Mouse (Mus musculus) ovary, postnatal 10 days (tissue): ENCODE data around the gene Lingo1.

Experiments
- DNase-seq: peaks from one replicate; pipeline ENCODE4 v3.0.0; 2022; ENCODE audit warnings: low spot score

Lingo1 gene

GRCm38 (mm10) chr9:56727703-56728684, 68.3 kb downstream of the Lingo1 start:
- no peak for DNase-seq

- DNase-seq = no peak
These were observed 70.5 kb downstream of the Lingo1 start for GRCm38 (mm10) chr9:56725814-56726213.

DNA sequence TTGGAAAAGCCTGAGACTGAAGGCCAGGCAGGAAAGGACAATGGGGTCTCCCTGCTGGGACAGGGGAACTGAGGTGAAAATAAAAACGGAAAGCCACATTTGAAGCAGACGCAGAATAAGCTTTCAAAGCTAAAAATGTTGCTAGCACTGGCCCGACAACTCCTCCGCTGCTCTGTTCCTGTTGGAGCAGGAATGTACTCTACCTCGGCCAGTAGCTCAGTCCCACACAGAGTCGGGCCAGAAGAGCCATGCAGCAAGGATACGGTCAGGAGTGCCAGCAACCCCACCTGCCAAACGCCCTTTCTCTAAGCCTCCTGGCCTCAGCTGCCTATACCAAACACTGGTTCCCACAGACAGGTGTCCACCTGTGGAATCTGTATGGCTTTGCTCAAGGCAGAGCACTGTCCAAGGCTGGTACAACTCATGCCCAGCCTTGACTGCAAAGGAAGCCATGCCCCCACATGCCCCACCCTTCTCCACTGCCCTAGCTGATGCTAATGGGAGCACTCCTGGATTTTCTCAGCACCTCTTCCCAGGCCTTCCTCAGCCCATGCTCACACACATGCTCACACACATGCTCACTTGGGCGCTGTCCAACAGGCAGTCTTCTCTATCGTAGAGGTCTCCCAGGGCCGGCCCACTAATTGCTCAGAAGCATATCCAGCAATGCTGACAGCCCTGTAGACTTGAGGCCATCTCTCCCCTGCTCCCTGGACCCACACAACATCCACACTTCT, 74.0 kb downstream of the Lingo1 start:
- no peak for DNase-seq

- no peak for DNase-seq
These were observed 77.3 kb downstream of the Lingo1 start for GRCm38 (mm10) chr9:56718984-56719383.

GRCm38 (mm10) chr9:56716565-56716964, 79.7 kb downstream of the Lingo1 start:
- DNase-seq = no peak

- DNase-seq = no peak
These were observed 80.2 kb downstream of the Lingo1 start for GRCm38 (mm10) chr9:56716066-56716465.

DNA sequence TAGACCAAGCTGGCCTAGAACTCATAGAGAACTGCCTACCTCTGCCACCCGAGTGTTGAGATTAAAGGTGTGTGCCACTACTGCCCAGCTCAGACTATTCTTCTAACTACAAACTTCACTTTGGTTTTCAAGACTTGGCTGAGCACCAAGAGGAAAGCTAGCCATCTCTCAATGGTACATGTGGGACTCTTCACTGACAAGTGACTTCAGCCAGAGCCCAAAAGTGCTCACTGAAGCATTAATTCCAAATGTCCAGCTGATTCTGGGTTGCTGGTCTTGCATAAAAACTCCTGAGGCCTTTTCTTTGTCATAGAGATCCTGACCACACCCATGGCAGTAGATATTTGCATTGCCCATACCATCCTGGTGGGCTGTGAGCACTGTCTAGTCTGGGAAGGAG, 81.9 kb downstream of the Lingo1 start:
- no peak for DNase-seq

DNA sequence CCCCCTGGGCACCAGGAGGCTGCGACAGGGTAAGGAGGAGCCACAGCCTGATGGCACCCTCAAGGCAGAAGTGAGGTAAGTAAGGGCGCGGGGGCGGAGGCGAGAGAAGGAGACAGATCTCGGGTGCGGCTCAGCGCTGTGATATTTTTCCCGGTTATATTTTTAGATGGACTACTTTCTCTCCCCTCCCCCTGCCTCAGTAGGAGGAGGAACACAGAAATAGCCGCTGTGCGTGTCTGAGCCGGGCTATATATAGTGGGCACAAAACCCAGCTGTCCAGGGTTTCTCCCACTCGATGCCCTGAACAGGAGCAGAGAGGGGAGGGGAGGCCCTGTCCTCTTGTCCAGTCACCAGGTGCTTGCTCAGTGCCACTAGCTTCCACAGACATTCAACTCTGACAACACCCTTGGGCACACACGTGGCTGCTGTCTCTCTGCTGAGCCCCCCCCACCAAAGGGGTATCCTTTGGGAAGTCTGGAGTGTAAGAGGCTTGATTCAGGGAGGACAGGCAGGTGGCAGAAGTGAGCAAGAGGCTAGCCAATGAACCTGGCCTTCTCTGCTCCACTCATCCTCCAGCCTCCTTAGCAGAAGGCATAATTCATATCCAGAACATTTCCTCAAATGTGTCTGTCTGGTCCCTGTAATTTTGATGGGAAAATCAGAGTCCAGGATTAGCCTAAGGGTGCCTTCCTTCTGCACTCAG, 83.5 kb downstream of the Lingo1 start:
- DNase-seq = no peak

- DNase-seq = no peak
These were observed 85.3 kb downstream of the Lingo1 start for GRCm38 (mm10) chr9:56710958-56711357.

- no peak for DNase-seq
These were observed 89.7 kb downstream of the Lingo1 start for GRCm38 (mm10) chr9:56706482-56707085.

DNA sequence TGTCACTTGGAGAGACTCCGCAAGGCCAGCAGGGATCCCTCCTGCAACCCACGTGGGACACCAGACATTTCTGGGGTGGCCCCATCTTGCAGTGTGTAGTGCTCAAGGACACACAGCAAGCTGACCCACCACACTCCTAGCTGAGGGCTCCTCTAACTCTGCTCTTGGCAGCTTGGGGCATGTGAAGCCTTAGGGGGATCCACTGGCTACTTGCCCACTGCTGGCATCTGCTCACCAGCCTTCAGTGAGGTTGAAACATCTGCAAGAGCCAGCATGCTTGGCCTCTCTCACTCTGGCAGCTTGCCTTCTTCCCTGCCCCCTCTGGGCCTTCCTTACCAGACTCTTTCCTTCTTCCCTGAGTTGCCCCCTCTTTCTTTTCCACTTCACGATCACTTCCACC, 94.9 kb downstream of the Lingo1 start:
- DNase-seq = no peak

- no peak for DNase-seq
These were observed 95.4 kb downstream of the Lingo1 start for GRCm38 (mm10) chr9:56700866-56701265.

DNA sequence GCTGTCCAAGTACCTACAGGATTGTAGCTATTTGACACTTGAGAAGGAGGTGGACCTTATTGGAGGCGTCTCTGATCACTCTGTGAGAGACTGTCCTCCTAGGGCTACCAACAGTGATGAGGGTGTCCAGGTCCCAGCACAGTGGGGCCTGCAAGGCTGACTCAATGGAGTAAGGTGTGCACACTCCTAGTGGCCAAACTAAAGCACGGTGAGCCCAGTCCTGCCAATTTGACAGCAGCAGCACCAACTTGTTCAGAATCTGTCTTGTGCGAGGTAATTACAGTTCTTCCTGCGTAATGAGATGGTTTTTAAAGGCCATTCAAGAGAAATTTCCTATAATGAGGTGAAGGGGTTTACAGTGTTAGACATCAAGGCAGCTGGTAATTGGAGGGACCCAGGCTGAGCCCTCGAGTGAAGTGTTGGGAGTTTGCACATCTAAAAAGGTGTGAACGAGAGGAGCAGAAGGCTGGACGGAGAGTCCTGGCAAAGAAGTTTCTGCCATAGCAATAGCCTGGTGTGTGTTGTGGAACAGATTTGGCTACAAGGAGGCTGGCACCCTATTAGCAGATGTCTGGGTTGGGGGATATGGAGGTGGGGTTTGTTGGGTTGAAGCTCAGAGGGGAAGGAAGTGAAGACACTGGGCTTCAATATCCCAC, 97.4 kb downstream of the Lingo1 start:
- no peak for DNase-seq

GRCm38 (mm10) chr9:56694079-56694478, 102.2 kb downstream of the Lingo1 start:
- DNase-seq = no peak

GRCm38 (mm10) chr9:56691226-56691625, 105.0 kb downstream of the Lingo1 start:
- no peak for DNase-seq

DNA sequence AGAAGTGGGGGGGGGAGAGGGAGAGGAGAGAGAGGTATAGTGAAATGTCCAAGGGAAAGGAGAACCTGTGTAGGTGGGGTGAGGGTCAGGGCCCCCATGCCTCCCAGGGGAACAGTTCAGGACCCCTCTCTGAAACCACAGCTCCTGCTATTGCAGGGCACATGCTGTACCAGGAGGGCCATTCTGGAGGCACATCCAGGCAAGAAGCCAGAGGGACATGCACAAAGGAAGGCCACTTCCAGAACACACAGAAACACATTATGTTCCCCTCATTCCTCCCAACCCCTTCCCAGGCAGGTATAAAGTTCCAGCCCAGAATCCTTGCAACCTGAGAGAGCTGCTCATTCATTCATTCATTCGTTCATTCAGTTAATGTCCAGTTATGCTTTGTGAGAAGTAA, 105.6 kb downstream of the Lingo1 start:
- DNase-seq = no peak

GRCm38 (mm10) chr9:56687490-56687889, 108.8 kb downstream of the Lingo1 start:
- DNase-seq = no peak

DNA sequence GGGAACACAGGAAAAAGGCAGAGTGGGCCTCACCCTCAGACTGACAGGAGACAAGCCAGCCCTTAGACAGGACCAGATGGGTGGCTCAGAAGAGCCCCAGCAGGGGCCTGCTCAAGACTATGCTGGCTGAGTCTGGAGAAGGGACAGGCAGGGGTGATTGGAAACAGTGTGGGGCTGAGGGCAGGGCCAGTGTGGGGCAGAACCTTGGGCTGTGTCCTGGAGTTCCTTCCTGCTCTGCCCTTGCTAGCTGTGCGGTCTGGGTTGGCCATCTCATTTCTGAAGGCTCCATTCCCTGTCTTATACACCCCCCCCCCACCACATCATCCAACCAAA, 109.2 kb downstream of the Lingo1 start:
- no peak for DNase-seq

DNA sequence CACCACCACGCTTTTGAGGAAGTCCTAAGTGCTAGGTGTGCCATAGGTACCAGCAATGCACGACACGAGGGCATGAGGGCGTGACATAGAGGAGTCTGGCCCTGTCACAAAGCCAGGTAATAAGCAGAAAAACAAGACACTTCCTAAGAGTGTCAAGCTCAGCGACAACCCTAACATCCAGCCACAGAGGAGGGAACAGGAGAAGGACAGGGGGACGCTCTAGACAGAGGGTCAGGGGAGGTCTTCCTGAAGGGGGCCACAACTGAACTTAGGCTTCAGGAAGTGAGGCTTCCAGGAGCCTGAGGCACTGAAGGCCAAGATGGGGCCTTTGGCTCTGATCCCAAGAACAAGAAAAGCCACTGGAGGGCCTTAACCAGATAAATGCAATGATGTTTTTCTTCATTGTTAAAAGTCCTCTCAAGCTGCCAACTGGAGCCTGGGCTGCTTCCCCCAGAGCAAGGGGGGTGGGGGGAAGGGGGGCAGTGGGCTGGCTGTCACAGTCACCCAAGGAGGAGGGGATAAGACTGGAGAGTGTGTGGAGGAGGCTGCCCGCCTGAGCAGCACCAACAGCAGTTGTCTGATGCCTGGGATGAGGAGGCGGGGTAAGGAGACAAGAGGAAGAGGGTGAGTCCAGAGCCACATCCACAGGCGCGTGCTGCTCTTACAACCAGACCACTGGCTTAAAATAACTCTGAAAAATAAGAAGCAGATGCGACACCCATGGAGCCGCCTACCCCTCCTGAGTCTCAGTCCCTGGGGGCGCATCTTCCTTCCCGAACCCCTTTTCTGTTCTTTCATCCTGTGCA, 109.7 kb downstream of the Lingo1 start:
- DNase-seq = no peak

GRCm38 (mm10) chr9:56682826-56683225, 113.4 kb downstream of the Lingo1 start:
- DNase-seq = no peak

DNA sequence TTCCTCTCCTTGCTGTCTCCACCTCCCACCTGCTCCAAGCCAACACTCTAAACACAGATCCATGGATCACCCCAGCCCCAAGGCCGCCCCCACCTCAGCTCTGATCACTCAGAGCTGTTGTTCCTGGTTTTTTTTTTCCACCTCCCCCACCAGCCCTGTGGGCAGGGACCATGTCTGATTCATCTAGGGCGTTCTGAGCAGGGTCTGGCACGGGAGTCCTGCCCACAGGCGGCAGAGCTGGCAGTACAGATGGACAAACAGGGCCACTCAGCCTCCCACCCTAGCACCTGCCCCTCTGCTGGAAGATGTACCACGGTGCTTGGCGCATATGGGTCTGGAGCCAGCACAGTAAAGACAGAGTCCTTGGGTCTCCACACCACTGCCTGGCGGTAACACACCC, 114.3 kb downstream of the Lingo1 start:
- DNase-seq = no peak
